Mouse (Mus musculus) neural tube, embryonic 14.5 days (tissue): ENCODE results near the gene Nr5a2. TPM values are rescaled to one million over a fixed set of nuclear protein-coding genes. Genes with fewer than 3 reads are reported as not detected.

ENCODE experiments used
- ATAC-seq: fragments of 200-750 bp; cut with Nextera tagmentation; 2 replicates; pipeline ENCODE4 v1.8.0; 2017; ENCODE audit warnings: low read depth, mild to moderate bottlenecking, moderate TSS enrichment, moderate library complexity
- H3K27ac ChIP-seq: fragments of 300-500 bp; sonication (generic); 2 replicates; pipeline ENCODE4 v1.5.1; 2014; ENCODE audit warnings: low read depth, mild to moderate bottlenecking, control low read depth, low read length, moderate library complexity, mixed read lengths
- H3K27me3 ChIP-seq: fragments of 300-500 bp; sonication (generic); 2 replicates; pipeline ENCODE4 v1.6.1; 2014; ENCODE audit warnings: low read length; ENCODE audit not compliant: control insufficient read depth, insufficient read depth
- H3K36me3 ChIP-seq: fragments of 300-500 bp; sonication (generic); 2 replicates; pipeline ENCODE4 v1.6.1; 2014; ENCODE audit warnings: low read length, mixed read lengths; ENCODE audit not compliant: control insufficient read depth, insufficient read depth
- H3K4me1 ChIP-seq: fragments of 300-500 bp; sonication (generic); 2 replicates; pipeline ENCODE4 v1.6.1; 2014; ENCODE audit warnings: low read length; ENCODE audit not compliant: control insufficient read depth, insufficient read depth
- H3K4me2 ChIP-seq: fragments of 300-500 bp; sonication (generic); 2 replicates; pipeline ENCODE4 v1.6.1; 2014; ENCODE audit warnings: mild to moderate bottlenecking, low read depth, low read length, control low read depth
- H3K4me3 ChIP-seq: fragments of 300-500 bp; sonication (generic); 2 replicates; pipeline ENCODE4 v1.5.1; 2014; ENCODE audit warnings: low read depth, low read length, control low read depth, mixed read lengths
- H3K9ac ChIP-seq: fragments of 300-500 bp; sonication (generic); replicated peaks from 2 replicates; pipeline ENCODE4 v1.6.1; 2014; ENCODE audit warnings: low read depth, mild to moderate bottlenecking, control low read depth, low read length, mixed read lengths
- H3K9me3 ChIP-seq: fragments of 300-500 bp; sonication (generic); 2 replicates; pipeline ENCODE4 v1.6.1; 2016; ENCODE audit warnings: low read length; ENCODE audit not compliant: control insufficient read depth
- whole genome bisulfite sequencing: fragments of 180-500 bp; shearing (Covaris S2); extraction: QIAGEN DNeasy Blood & Tissue Kit; methylation state at CpG from one replicate; pipeline ENCODE4 v1.1.7; 2014; 5-methylcytosine and 5-hydroxymethylcytosine counted together
- polyA plus RNA-seq: library from polyadenylated mRNA; unstranded; fragments of >200 nt; fragmentation: Nextera tagmentation; extraction: Ambion mirVana; gene quantifications from 2 replicates; pipeline ENCODE4 v1.2.1, GENCODE M21; 2014

The Nr5a2 gene
- polyA plus RNA-seq, 1 experiment from 2014 or later, result 1.4 TPM

DNA sequence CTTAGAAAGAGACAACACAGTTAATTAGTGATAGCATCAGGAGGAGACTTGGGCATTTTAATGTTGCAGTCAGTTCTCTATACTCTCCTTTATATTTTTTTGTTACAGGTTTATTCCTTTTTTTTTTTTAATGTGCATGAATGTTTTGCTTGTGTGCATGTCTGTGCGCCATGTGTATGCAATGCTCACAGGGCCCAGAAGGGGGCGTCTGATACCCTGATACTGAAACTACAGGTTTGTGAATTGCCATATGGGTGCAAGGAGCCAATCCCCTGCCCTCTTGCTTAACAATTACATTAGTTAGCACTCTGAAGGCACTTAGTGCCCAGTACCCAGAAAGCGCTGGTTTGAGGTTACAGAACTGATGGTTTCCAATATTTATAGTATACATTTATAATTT, 104.1 kb downstream of the Nr5a2 start:
- 89% methylated on average over 3 of the region's 3 CpGs for WGBS
- Histone ChIP-seq H3K4me3 (no peak overlapping the region), H3K36me3 (no peaks in the 10 kb centered on the region), H3K9me3 (no peaks in the 10 kb centered on the region), H3K9ac (no peak overlapping the region), H3K27me3 (no peaks in the 10 kb centered on the region), H3K4me2 (no peak overlapping the region), H3K4me1 (no peaks in the 10 kb centered on the region), H3K27ac (no peak overlapping the region)
- no peak for ATAC-seq

DNA sequence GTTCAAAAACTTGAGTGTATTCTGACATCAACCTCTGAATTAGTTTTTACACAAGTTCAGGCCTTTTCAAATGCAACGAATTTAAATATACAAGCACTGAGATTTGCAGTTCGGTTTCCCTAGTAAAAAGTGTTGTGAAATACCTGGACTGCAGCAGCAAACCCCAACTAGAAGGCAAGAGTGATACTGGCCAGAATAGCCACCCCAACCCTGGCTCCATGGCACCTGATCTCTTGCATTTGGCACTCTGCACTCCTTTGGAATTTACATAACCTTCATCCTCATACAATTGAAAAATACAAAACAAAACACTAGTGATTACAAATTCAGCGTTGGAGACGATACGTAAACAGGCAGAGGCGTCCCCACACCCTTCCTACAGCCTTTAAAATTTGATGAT, 111.5 kb downstream of the Nr5a2 start:
- H3K9me3 ChIP-seq, result no peaks in the 10 kb centered on the region
- H3K4me2 ChIP-seq, result no peak overlapping the region
- H3K4me3 ChIP-seq, result no peak overlapping the region
- no peaks in the 10 kb centered on the region for H3K4me1 ChIP-seq
- no peaks in the 10 kb centered on the region for H3K36me3 ChIP-seq
- no peak overlapping the region for H3K27ac ChIP-seq
- 81% methylated on average over 6 of the region's 6 CpGs for WGBS
- no peak for ATAC-seq
- H3K9ac ChIP-seq, result no peak overlapping the region
- no peaks in the 10 kb centered on the region for H3K27me3 ChIP-seq

DNA sequence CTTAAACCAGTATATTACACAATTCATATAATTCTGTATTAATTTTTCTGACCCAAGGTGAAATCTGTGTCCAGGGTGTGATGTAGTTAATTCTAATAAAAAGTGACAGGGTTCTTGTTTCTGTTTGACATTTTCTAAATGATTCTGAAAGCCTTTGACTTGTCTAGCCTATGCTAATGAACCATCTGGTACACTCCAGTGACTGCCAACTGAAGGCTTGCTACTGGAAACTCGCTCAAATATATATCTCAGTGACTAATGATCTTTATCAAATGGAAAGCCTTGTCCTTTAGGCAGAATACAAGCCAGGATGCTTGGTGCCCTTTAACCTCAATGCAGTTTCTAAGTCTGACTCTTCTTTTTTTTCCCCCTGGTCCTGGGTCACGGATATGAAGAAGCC, 114.2 kb downstream of the Nr5a2 start:
- Histone ChIP-seq H3K36me3 (no peaks in the 10 kb centered on the region), H3K27ac (no peak overlapping the region), H3K9ac (no peak overlapping the region), H3K4me1 (no peaks in the 10 kb centered on the region), H3K4me2 (no peak overlapping the region), H3K27me3 (no peaks in the 10 kb centered on the region), H3K4me3 (no peak overlapping the region), H3K9me3 (no peaks in the 10 kb centered on the region)
- 32% methylated on average over 2 of the region's 2 CpGs for WGBS
- ATAC-seq, result no peak

DNA sequence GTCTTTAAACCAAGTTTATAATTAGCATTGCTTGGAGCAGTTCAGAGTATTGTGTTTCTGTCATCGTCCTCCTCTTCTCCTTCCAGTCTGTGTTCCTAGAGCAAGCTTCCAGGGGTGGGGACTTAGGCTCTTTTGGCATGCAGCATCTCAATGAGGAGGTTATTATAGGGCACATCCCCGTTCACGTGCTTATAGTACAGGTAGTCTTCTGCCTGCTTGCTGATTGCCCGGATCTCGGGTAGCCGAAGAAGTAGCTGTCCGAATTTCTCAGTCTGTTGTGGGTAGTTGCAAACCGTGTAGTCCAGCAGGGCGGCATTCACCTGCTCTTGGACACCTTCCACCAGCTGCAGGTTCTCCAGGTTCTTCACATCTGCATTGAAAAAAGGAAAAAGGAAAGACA, 114.9 kb downstream of the Nr5a2 start:
- no peak for ATAC-seq
- H3K9me3 ChIP-seq, result no peaks in the 10 kb centered on the region
- no peaks in the 10 kb centered on the region for H3K36me3 ChIP-seq
- no peaks in the 10 kb centered on the region for H3K4me1 ChIP-seq
- no peaks in the 10 kb centered on the region for H3K27me3 ChIP-seq
- H3K27ac ChIP-seq, result no peak overlapping the region
- no peak overlapping the region for H3K9ac ChIP-seq
- H3K4me3 ChIP-seq, result no peak overlapping the region
- WGBS, result 86% methylated on average over 9 of the region's 9 CpGs
- no peak overlapping the region for H3K4me2 ChIP-seq

DNA sequence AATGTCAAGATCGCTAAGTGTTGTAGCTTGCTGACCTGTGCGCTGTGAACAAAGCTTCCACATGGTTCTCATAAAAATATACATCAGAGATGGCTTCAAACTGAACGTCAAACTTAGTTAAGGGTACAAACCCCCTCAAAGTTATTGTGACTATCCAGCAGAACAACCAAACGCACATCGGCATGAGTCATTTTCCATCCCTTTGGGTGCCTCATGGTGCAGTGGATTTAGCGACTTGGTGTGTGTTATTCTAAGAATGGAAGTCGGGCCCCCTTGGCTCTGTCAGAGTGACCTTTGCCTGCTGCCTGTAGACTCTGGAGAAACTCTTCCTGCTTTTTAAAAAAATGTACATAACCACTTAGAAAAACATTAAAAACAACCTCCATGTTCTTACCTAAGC, 119.7 kb downstream of the Nr5a2 start:
- ATAC-seq, result no peak
- Histone ChIP-seq H3K27me3 (no peaks in the 10 kb centered on the region), H3K9me3 (no peaks in the 10 kb centered on the region), H3K36me3 (no peaks in the 10 kb centered on the region), H3K4me2 (no peak overlapping the region), H3K4me1 (no peaks in the 10 kb centered on the region), H3K9ac (no peak overlapping the region), H3K4me3 (no peak overlapping the region), H3K27ac (no peak overlapping the region)
- 81% methylated on average over 7 of the region's 7 CpGs for WGBS

DNA sequence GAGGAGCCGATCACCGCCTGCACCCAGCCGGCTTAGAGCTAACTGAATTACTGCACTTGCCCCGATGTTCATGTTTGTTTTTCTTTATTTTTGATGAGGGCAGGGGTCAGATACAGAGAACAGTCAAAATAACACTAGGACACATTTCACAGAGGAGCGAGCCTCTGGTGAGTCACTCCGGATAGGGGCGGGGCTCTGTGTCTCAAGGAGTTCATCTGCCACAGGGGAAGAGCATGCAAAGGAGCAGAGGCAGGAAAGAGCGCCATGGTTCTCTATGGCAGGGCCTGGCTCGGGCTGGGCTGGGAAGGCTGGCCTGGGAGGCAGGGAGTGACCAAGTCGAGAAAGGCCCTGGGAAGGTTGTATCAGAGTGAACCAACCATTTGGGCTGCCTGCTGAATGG, 121.0 kb downstream of the Nr5a2 start:
- Histone ChIP-seq H3K4me3 (no peak overlapping the region), H3K36me3 (no peaks in the 10 kb centered on the region), H3K27me3 (no peaks in the 10 kb centered on the region), H3K4me2 (no peak overlapping the region), H3K9ac (no peak overlapping the region), H3K9me3 (no peaks in the 10 kb centered on the region), H3K4me1 (no peaks in the 10 kb centered on the region), H3K27ac (no peak overlapping the region)
- no peak for ATAC-seq
- WGBS, result 77% methylated on average over 10 of the region's 10 CpGs

DNA sequence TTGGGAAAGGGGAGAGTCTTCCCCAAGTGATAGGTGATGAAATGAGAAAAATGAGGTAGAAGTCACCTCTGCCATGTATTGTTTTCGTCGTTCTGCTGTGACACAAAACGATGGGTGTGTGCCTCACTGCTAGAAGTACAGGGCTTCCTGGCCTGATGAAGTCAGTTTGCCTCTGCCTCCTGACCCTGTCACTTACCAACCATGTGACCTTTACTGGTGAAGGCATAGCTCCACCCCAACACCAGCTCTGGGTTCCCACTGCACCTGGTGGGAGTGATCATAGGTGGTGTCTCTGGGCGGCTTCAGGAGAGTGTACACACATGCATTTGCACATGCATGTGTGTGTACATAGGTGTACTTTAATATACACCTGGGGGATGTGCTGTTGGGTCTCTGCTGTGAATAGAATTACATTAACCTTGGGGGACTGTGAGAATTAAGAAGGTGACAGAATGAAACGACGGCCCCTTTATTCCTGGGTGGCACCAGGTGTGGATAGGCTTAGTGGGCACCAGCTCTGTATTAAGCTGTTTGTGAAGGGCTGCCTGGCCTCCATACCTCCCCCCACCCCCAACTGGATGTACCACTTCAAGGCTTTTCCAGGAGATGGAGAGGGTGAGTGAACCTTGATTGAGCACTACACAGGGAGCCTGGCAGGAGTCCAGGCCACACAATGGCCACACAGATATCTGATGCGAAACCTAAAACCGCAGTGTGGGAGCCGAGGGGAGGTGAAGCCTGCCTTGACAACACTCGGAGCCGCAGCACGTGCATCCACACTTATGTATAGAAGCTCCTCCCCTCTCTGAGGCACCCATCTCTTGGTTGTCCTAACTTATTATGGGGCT, 127.7 kb downstream of the Nr5a2 start:
- Histone ChIP-seq H3K27me3 (no peaks in the 10 kb centered on the region), H3K27ac (no peak overlapping the region), H3K9ac (no peak overlapping the region), H3K4me3 (no peak overlapping the region), H3K4me1 (no peaks in the 10 kb centered on the region), H3K9me3 (no peaks in the 10 kb centered on the region), H3K36me3 (no peaks in the 10 kb centered on the region), H3K4me2 (no peak overlapping the region)
- 55% methylated on average over 12 of the region's 12 CpGs for WGBS
- peak; percentile 14; the same call in 1 of the 2 replicates for ATAC-seq

DNA sequence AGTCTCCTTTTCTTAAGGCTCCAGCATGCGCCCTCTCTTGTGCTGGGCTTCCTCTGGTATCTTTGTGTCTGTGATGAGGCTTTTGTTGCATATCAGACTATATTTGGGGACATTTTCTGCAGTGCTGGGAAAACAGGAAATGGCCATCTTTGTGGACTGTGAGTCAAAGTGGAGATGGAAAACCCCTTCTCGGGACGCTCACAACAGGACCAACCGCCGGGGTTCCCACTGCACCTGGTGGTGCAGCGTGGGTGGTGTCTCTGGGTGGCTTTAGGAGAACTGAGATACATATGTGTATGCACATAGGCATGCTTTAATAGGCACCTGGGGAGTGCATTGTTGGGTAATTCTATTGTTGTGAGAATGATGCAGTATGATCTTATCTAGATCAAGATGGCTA, 129.3 kb downstream of the Nr5a2 start:
- no peaks in the 10 kb centered on the region for H3K36me3 ChIP-seq
- no peak overlapping the region for H3K27ac ChIP-seq
- no peak for ATAC-seq
- no peaks in the 10 kb centered on the region for H3K27me3 ChIP-seq
- no peak overlapping the region for H3K9ac ChIP-seq
- WGBS, result 90% methylated on average over 6 of the region's 6 CpGs
- H3K4me1 ChIP-seq, result no peaks in the 10 kb centered on the region
- no peaks in the 10 kb centered on the region for H3K9me3 ChIP-seq
- no peak overlapping the region for H3K4me3 ChIP-seq
- no peak overlapping the region for H3K4me2 ChIP-seq

DNA sequence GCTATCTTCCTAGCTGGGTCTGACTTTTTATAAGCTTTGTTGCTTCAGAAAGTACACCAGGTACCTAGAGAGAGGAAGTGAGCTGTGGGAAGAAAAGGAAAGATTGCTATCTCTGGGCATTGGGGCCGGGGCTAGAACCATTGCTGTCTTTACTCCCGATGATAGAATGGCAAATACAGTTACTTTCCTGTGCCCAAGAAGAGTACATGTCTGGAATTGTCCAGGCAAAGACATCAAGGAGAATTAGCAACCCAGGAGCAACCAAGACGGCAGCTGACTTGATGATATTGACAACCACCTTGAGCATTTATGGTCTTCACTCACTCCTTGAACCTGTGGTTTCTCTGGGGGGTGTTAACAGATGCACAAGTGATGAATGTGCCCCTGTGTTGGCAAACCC, 130.3 kb downstream of the Nr5a2 start:
- H3K36me3 ChIP-seq, result no peaks in the 10 kb centered on the region

More for the DNA sequence above, 130.3 kb downstream of the Nr5a2 start:
- no peaks in the 10 kb centered on the region for H3K9me3 ChIP-seq
- H3K4me2 ChIP-seq, result no peak overlapping the region
- no peaks in the 10 kb centered on the region for H3K4me1 ChIP-seq
- no peaks in the 10 kb centered on the region for H3K27me3 ChIP-seq
- no peak overlapping the region for H3K4me3 ChIP-seq
- H3K27ac ChIP-seq, result no peak overlapping the region
- 97% methylated on average over 3 of the region's 3 CpGs for WGBS
- ATAC-seq, result no peak
- no peak overlapping the region for H3K9ac ChIP-seq
